Mouse (Mus musculus) hindbrain, embryonic 10.5 days (tissue): ENCODE measurements at regions not wholly inside any gene's neighbourhood (a gene's known extent, or its start where the extent isn't known, plus 50 kb on each side); places are given as distances from the start of the nearest gene placed in this dataset.
"Not testable (repeated sequence)": the region's sequence is repeated elsewhere in the genome, so short reads cannot be mapped to it uniquely, and the experiment has no call there.

ENCODE experiments used
- DNase-seq: peaks from one replicate; pipeline ENCODE4 v3.0.0-alpha.2; 2017; ENCODE audit warnings: low spot score
- H3K27ac ChIP-seq: fragments of 300-500 bp; sonication (generic); 2 replicates; pipeline ENCODE4 v1.5.1; 2016; ENCODE audit warnings: mild to moderate bottlenecking, moderate library complexity
- H3K27me3 ChIP-seq: fragments of 300-500 bp; sonication (generic); 2 replicates; pipeline ENCODE4 v1.6.1; 2016; ENCODE audit warnings: mild to moderate bottlenecking; ENCODE audit not compliant: poor library complexity, insufficient read depth, severe bottlenecking
- H3K36me3 ChIP-seq: fragments of 300-500 bp; sonication (generic); 2 replicates; pipeline ENCODE4 v1.6.1; 2016; ENCODE audit warnings: mild to moderate bottlenecking, moderate library complexity
- H3K4me1 ChIP-seq: fragments of 300-500 bp; sonication (generic); replicated peaks from 2 replicates; pipeline ENCODE4 v1.6.1; 2016; ENCODE audit warnings: mild to moderate bottlenecking
- H3K4me3 ChIP-seq: fragments of 300-500 bp; sonication (generic); 2 replicates; pipeline ENCODE4 v1.5.1; 2016; ENCODE audit warnings: mild to moderate bottlenecking, moderate library complexity
- H3K9me3 ChIP-seq: fragments of 300-500 bp; sonication (generic); 2 replicates; pipeline ENCODE4 v1.6.1; 2016; ENCODE audit warnings: mild to moderate bottlenecking, moderate library complexity
- WGBS: fragments of 180-500 bp; shearing (Covaris S2); methylation state at CpG from one replicate; pipeline ENCODE4 v1.1.7; 2016; 5-methylcytosine and 5-hydroxymethylcytosine counted together

- not testable (repeated sequence) for H3K27me3 ChIP-seq, H3K36me3 ChIP-seq, H3K27ac ChIP-seq, H3K9me3 ChIP-seq, DNase-seq, H3K4me3 ChIP-seq
- 66% methylated on average over 7 of the region's 7 CpGs for WGBS
- H3K4me1 ChIP-seq = peaks cover 12% of the 10 kb centered on the region; the same call in 1 of the 2 replicates
Observed at GRCm38 (mm10) chr10:91425625-91426385, 244.7 kb upstream of the Tmpo start.

DNA sequence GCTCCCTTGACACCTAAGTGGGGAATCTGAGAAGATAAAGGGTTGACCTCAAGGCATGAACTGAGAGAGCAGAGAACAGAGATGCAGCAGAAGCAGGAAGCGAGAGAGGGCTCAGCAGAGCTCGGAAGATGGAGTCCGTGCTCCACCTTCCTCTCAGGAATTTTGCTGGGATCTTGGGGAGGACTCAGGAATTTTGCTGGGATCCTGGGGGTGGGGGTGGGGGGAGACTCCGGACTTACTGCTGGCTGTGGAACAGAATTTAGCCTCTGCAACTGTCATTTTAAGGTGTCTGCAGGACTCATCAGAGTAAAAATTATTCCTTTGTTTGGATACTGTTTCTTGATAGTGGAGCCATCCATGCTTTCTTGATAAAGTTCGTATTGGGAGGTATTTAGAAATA lies 243.7 kb upstream of the Tmpo start:
- 65% methylated on average over 5 of the region's 5 CpGs for WGBS
- peaks cover 12% of the 10 kb centered on the region; the same call in 1 of the 2 replicates for H3K4me1 ChIP-seq
- 0 out of 2 replicates have a peak overlapping the region, but pooled peaks have one; percentile 29 for H3K27ac ChIP-seq
- no peak for DNase-seq
- H3K36me3 ChIP-seq = no peaks in the 10 kb centered on the region
- H3K4me3 ChIP-seq = no peak overlapping the region
- H3K9me3 ChIP-seq = no peaks in the 10 kb centered on the region
- no peaks in the 10 kb centered on the region for H3K27me3 ChIP-seq

GRCm38 (mm10) chr10:91387255-91387654 lies 206.1 kb upstream of the Tmpo start:
- WGBS = 79% methylated on average over 3 of the region's 3 CpGs
- Histone ChIP-seq H3K4me3 (no peak overlapping the region), H3K4me1 (no peaks in the 10 kb centered on the region; the same call in 1 of the 2 replicates), H3K27ac (no peak overlapping the region), H3K9me3 (no peaks in the 10 kb centered on the region), H3K36me3 (no peaks in the 10 kb centered on the region), H3K27me3 (no peaks in the 10 kb centered on the region)
- no peak for DNase-seq

- no peak overlapping the region for H3K27ac ChIP-seq
- peak; percentile 53 for DNase-seq
- H3K27me3 ChIP-seq = no peaks in the 10 kb centered on the region
- WGBS = 43% methylated on average over 2 of the region's 2 CpGs
- no peaks in the 10 kb centered on the region; the same call in 1 of the 2 replicates for H3K4me1 ChIP-seq
- no peaks in the 10 kb centered on the region for H3K36me3 ChIP-seq
- H3K4me3 ChIP-seq = no peak overlapping the region
- no peaks in the 10 kb centered on the region for H3K9me3 ChIP-seq
Observed at GRCm38 (mm10) chr10:91384372-91384771, 203.3 kb upstream of the Tmpo start.

DNA sequence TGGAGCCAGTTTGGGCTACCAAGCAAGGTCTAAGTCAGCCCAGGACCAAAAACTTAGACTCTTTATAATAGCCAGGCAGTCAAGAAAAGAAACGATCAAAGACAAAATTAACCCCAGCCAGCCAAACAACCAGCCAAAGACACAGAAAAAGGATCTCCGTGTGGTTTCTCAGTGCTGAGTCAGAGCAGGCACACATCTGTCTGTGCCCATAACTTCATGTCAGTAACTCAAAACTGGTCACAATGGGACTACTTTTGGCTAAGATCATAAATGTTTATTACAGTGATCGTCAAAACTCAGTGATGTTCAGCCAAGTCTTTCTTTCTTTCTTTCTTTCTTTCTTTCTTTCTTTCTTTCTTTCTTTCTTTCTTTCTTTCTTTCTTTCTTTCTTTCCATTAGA lies 195.6 kb upstream of the Tmpo start:
- WGBS = 92% methylated on average over 3 of the region's 3 CpGs
- DNase-seq = no peak

DNA sequence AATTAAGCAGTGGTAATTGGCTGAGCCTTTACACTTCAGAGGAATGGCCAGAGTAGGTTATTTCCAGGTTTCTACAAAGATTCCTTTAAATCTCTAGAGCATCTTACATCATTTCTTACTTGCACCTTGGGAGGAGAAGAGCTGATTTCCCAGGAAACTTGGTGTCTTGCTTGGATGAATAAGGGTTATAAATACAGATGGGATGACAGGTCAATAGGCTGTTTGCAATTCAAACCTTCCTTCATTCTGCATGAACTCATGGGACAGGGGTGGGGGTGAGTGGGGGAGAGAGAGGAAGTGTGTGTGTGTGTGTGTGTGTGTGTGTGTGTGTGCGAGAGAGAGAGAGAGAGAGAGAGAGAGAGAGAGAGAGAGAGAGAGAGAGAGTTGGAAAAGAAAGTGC lies 186.4 kb upstream of the Tmpo start:
- Histone ChIP-seq H3K4me3 (no peak overlapping the region), H3K36me3 (no peaks in the 10 kb centered on the region), H3K27ac (no peak overlapping the region), H3K27me3 (no peaks in the 10 kb centered on the region), H3K4me1 (no peaks in the 10 kb centered on the region), H3K9me3 (no peaks in the 10 kb centered on the region)
- 83% methylated on average over 1 of the region's 1 CpGs for WGBS
- DNase-seq = no peak

More for the DNA sequence above, 195.6 kb upstream of the Tmpo start:
- H3K36me3 ChIP-seq = no peaks in the 10 kb centered on the region
- no peaks in the 10 kb centered on the region for H3K9me3 ChIP-seq
- no peaks in the 10 kb centered on the region for H3K4me1 ChIP-seq
- H3K4me3 ChIP-seq = no peak overlapping the region
- no peaks in the 10 kb centered on the region for H3K27me3 ChIP-seq
- no peak overlapping the region for H3K27ac ChIP-seq

- WGBS = 76% methylated on average over 3 of the region's 3 CpGs
- no peak for DNase-seq
- no peak overlapping the region for H3K27ac ChIP-seq
- no peak overlapping the region for H3K4me3 ChIP-seq
- H3K4me1 ChIP-seq = no peaks in the 10 kb centered on the region
- H3K9me3 ChIP-seq = no peaks in the 10 kb centered on the region
- H3K36me3 ChIP-seq = no peaks in the 10 kb centered on the region
- no peaks in the 10 kb centered on the region for H3K27me3 ChIP-seq
Observed at GRCm38 (mm10) chr10:91362587-91362986, 181.5 kb upstream of the Tmpo start.

DNA sequence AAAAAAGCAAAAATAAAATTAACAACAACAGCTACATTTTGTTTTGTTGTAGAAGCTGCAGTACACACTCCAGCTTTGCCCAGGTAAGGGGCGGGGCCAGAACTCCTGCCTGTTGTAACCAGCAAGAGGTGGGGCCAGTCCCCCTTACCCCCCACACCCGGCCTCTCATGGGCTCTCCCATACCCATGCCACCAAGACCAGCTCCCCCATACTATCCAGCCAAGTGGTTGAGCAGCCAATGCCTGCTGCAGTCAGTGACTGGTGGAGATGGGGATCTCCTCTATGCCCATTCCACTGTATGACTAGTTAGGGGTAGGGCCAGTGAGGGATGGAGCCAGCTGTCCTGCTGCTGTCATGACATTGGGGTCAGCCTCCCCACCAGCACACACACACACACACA lies 180.5 kb upstream of the Tmpo start:
- H3K27me3 ChIP-seq = no peaks in the 10 kb centered on the region
- WGBS = 89% methylated on average over 2 of the region's 2 CpGs
- H3K36me3 ChIP-seq = no peaks in the 10 kb centered on the region
- no peak for DNase-seq
- no peaks in the 10 kb centered on the region for H3K9me3 ChIP-seq
- no peaks in the 10 kb centered on the region for H3K4me1 ChIP-seq
- H3K27ac ChIP-seq = no peak overlapping the region
- H3K4me3 ChIP-seq = no peak overlapping the region

- Histone ChIP-seq H3K36me3 (no peaks in the 10 kb centered on the region), H3K9me3 (no peaks in the 10 kb centered on the region), H3K27me3 (no peaks in the 10 kb centered on the region), H3K4me1 (no peaks in the 10 kb centered on the region), H3K27ac (no peak overlapping the region), H3K4me3 (no peak overlapping the region)
- 78% methylated on average over 5 of the region's 5 CpGs for WGBS
- DNase-seq = no peak
Observed at GRCm38 (mm10) chr10:91345465-91345864, 164.3 kb upstream of the Tmpo start.

- no peak overlapping the region for H3K27ac ChIP-seq
- DNase-seq = no peak
- no peaks in the 10 kb centered on the region for H3K9me3 ChIP-seq
- H3K4me1 ChIP-seq = no peaks in the 10 kb centered on the region
- no peak overlapping the region for H3K4me3 ChIP-seq
- H3K36me3 ChIP-seq = no peaks in the 10 kb centered on the region
- WGBS = 84% methylated on average over 8 of the region's 8 CpGs
- no peaks in the 10 kb centered on the region for H3K27me3 ChIP-seq
Observed at GRCm38 (mm10) chr10:91342083-91342482, 161.0 kb upstream of the Tmpo start.

- Histone ChIP-seq H3K4me3 (no peak overlapping the region), H3K4me1 (no peaks in the 10 kb centered on the region), H3K36me3 (no peaks in the 10 kb centered on the region), H3K9me3 (no peaks in the 10 kb centered on the region), H3K27me3 (no peaks in the 10 kb centered on the region), H3K27ac (no peak overlapping the region)
- 86% methylated on average over 3 of the region's 3 CpGs for WGBS
- no peak for DNase-seq
Observed at GRCm38 (mm10) chr10:91339361-91339760, 158.2 kb upstream of the Tmpo start.

DNA sequence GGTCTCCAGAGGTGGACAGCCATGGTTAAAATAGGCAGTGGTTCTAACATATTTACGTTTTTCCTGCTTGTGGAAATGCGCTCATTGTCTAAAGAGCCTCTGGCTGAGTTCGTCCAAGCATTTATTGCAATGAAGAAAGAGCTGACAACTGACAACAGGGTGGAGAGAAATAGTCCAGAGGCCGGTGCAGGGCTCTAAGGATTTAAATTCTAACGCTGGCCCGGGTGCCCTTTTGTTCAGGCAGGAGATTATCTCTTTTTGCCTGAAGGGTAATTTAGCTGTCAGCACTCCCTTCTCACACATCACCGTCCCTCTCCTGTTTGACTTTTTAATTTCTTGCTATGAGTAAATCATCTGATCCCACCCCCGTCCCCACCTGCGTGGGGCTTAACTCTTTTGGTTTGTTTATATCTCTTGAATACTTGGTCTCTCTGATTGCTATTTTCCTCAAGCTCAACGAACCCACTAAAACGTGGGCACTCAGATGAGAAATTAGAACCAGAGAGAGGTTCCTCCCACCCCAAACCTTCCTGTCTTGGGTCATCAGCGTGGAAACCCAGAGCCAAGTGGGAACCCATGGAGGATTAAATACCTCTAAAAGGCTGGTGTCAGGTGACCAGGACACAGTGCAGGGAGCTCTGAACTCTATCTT lies 145.7 kb upstream of the Tmpo start:
- no peak overlapping the region for H3K4me3 ChIP-seq
- 53% methylated on average over 12 of the region's 12 CpGs for whole genome bisulfite sequencing

GRCm38 (mm10) chr10:91326144-91326655 lies 145.1 kb upstream of the Tmpo start:
- 0 out of 2 replicates have a peak, but pooled peaks cover 3% of the 10 kb centered on the region for H3K4me1 ChIP-seq
- H3K36me3 ChIP-seq = no peaks in the 10 kb centered on the region
- no peak for DNase-seq
- H3K9me3 ChIP-seq = no peaks in the 10 kb centered on the region
- H3K4me3 ChIP-seq = no peak overlapping the region
- WGBS = 87% methylated on average over 8 of the region's 8 CpGs
- H3K27me3 ChIP-seq = no peaks in the 10 kb centered on the region
- no peak overlapping the region for H3K27ac ChIP-seq

More for the DNA sequence above, 145.7 kb upstream of the Tmpo start:
- Histone ChIP-seq H3K27me3 (no peaks in the 10 kb centered on the region), H3K9me3 (no peaks in the 10 kb centered on the region), H3K4me1 (0 out of 2 replicates have a peak, but pooled peaks cover 3% of the 10 kb centered on the region), H3K36me3 (no peaks in the 10 kb centered on the region), H3K27ac (no peak overlapping the region)
- no peak for DNase-seq
